Mouse (Mus musculus) cerebellum, adult 2 months (tissue): Measurements from ENCODE around the gene Spop.

Source experiments
- CTCF ChIP-seq: fragments of 200-500 bp; IDR thresholded peaks from 2 replicates; pipeline ENCODE4 v1.5.1; 2011; ENCODE audit warnings: low read depth, mild to moderate bottlenecking, control low read depth, low read length, moderate library complexity, borderline replicate concordance; ENCODE audit not compliant: insufficient read depth
- POLR2A ChIP-seq: fragments of 200-500 bp; IDR thresholded peaks from 2 replicates; pipeline ENCODE4 v1.6.1; 2011; ENCODE audit warnings: low read length, control low read depth, borderline replicate concordance; ENCODE audit not compliant: insufficient read depth

DNA sequence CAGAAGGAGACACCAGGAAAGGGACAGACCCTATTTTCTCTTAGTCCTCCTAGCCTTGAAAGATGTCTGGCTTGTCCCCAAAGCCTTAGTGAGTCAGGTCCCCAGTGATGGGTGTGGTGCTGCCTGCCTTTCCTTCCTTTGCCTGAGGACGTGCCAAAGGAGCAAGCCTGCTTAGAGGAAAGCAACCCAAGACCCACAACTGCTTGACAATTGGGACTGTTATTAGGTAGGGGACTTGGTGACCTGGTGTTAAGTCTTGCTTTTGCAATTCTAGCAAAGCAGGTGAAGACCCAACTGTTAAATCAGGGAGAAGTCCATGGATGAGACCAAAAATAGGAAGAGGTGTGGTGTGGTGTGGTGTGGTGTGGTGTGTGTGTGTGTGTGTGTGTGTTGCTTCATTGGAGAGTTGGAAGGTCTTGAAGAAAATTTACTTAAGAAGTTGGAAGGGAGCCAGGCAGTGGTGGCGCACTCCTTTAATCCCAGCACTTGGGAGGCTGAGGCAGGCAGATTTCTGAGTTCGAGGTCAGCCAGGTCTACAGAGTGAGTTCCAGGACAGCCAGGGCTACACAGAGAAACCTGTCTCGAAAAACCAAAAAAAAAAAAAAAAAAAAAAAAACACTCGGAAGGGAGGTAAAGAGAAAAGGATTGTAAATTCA is 30.4 kb upstream of the Spop start:
- TF ChIP-seq CTCF (no peak), POLR2A (no peak)
